Mouse (Mus musculus): ENCODE data around the gene Txndc5.

Gene Txndc5

GRCm38 (mm10) chr13:38525261-38525660, 3.4 kb downstream of the Txndc5 start:
- DNase-seq, result no peak

GRCm38 (mm10) chr13:38523231-38523630, 5.4 kb downstream of the Txndc5 start:
- DNase-seq, result peak in 1 of 2 experiments; percentile 41

GRCm38 (mm10) chr13:38522056-38522654, 6.5 kb downstream of the Txndc5 start:
- DNase-seq, result no peak

- no peak for DNase-seq
Observed at GRCm38 (mm10) chr13:38520299-38520698, 8.3 kb downstream of the Txndc5 start.

GRCm38 (mm10) chr13:38516582-38516981, 12.0 kb downstream of the Txndc5 start:
- DNase-seq, result no peak

- DNase-seq, result no peak
Observed at GRCm38 (mm10) chr13:38515845-38516244, 12.8 kb downstream of the Txndc5 start.

GRCm38 (mm10) chr13:38515431-38515830, 13.2 kb downstream of the Txndc5 start:
- peak; percentile 71 to 80 for DNase-seq

GRCm38 (mm10) chr13:38513921-38514320, 14.7 kb downstream of the Txndc5 start:
- no peak for DNase-seq

GRCm38 (mm10) chr13:38511979-38512378, 16.6 kb downstream of the Txndc5 start:
- DNase-seq, result no peak

GRCm38 (mm10) chr13:38509681-38510341, 18.8 kb downstream of the Txndc5 start:
- DNase-seq, result peak; percentile 49 to 65

GRCm38 (mm10) chr13:38506936-38507335, 21.7 kb downstream of the Txndc5 start:
- no peak for DNase-seq

GRCm38 (mm10) chr13:38506320-38506719, 22.3 kb downstream of the Txndc5 start:
- peak; percentile 46 to 81 for DNase-seq

- peak; percentile 15 to 34 for DNase-seq
Observed at GRCm38 (mm10) chr13:38503137-38503849, 25.3 kb downstream of the Txndc5 start.

- no peak for DNase-seq
Observed at GRCm38 (mm10) chr13:38501314-38501713, 27.3 kb downstream of the Txndc5 start.

- DNase-seq, result no peak
Observed at GRCm38 (mm10) chr13:38496715-38497114, 31.9 kb downstream of the Txndc5 start.

GRCm38 (mm10) chr13:38486767-38487166, 41.9 kb downstream of the Txndc5 start:
- peak; percentile 27 to 51 for DNase-seq

- no peak for DNase-seq
Observed at GRCm38 (mm10) chr13:38484701-38485100, 43.9 kb downstream of the Txndc5 start.

- DNase-seq, result no peak
Observed at GRCm38 (mm10) chr13:38481021-38481420, 47.6 kb downstream of the Txndc5 start.

GRCm38 (mm10) chr13:38476936-38477335, 51.7 kb downstream of the Txndc5 start:
- no peak for DNase-seq

- DNase-seq, result no peak
Observed at GRCm38 (mm10) chr13:38473497-38473896, 55.1 kb downstream of the Txndc5 start.

GRCm38 (mm10) chr13:38472636-38473035, 56.0 kb downstream of the Txndc5 start:
- DNase-seq, result no peak

GRCm38 (mm10) chr13:38470882-38471281, 57.7 kb downstream of the Txndc5 start:
- no peak for DNase-seq

GRCm38 (mm10) chr13:38463410-38463809, 65.2 kb downstream of the Txndc5 start:
- peak in 1 of 2 experiments; percentile 34 for DNase-seq

GRCm38 (mm10) chr13:38451446-38451845, 77.2 kb downstream of the Txndc5 start:
- DNase-seq, result no peak
